Mouse (Mus musculus) embryo, embryonic 11.5 days (tissue): ENCODE data around the gene Lamc3.
A peak's percentile ranks its signal among the peaks of the same experiment; 100 is the strongest.
"Not testable (repeated sequence)": the region's sequence is repeated elsewhere in the genome, so short reads cannot be mapped to it uniquely, and the experiment has no call there.

Experiments
- DNase-seq: peaks from one replicate; pipeline ENCODE4 v3.0.0-alpha.2; 2012; ENCODE audit warnings: low read depth, low spot score

Lamc3 gene

GRCm38 (mm10) chr2:31876446-31876845 lies 10.6 kb upstream of the Lamc3 start:
- no peak for DNase-seq

DNA sequence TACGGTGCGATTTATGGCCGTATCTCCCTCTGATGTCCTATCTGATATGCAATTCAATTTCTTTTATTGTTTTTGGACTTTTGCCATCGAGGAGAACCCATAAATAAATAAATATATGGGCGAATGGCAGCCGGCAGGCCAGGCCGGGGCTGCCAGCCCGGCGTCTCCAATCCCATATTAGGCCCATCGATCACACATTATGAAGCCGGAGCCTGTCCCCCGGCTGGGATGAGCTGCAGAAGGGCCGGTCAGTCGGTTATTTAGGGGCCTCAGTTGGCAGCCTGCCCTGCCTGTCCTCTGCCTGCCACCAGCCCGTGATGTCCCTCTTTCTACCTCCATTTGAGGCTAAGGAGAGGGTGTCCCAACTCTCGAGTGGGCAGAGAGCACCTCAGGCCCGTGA lies 8.5 kb upstream of the Lamc3 start:
- no peak for DNase-seq

GRCm38 (mm10) chr2:31880868-31881267 lies 6.2 kb upstream of the Lamc3 start:
- DNase-seq: no peak

DNA sequence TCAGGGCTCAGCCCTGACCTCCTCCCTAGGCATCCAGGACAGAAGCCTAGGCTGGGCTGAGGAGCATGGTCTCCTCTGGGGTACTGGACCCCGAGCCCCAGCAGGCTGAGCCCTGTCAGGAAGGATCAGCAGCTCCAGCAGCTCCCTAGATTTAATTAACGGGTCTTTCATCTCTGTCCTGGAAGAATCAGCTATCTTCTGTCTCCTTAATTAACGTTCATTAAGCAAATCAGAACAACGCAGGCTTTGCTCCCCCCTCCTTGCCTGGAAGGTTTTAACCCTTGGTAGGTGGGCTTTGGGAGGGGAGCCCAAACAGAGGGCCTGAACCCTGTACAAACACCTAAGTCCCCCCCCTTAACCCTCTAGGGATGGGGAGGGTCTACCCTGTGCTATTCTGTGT lies 4.0 kb upstream of the Lamc3 start:
- no peak for DNase-seq

- no peak for DNase-seq
Measured at GRCm38 (mm10) chr2:31884806-31885205, 2.3 kb upstream of the Lamc3 start.

- DNase-seq: no peak
Measured at GRCm38 (mm10) chr2:31888871-31889270, 1.8 kb downstream of the Lamc3 start.

DNA sequence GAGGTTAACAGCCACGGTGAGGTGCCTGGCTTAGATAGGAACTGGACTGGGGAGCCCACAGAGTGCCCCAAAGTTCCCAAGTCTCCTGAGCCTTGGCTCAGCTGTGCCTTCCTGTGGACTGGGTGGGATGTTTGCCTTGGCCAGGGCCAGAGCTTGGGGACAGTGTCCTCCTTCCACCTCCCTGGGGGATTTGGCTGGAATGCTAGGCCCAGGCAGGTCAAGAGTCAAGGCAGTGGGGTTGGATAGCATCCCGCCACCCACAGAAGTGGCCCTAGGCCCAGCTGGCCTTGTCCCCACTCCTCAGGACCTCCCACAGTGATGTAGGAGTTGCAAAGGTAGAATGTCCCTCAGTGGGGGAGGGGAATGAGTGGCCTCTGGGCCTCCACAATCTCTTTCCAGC lies 4.1 kb downstream of the Lamc3 start:
- no peak for DNase-seq

DNA sequence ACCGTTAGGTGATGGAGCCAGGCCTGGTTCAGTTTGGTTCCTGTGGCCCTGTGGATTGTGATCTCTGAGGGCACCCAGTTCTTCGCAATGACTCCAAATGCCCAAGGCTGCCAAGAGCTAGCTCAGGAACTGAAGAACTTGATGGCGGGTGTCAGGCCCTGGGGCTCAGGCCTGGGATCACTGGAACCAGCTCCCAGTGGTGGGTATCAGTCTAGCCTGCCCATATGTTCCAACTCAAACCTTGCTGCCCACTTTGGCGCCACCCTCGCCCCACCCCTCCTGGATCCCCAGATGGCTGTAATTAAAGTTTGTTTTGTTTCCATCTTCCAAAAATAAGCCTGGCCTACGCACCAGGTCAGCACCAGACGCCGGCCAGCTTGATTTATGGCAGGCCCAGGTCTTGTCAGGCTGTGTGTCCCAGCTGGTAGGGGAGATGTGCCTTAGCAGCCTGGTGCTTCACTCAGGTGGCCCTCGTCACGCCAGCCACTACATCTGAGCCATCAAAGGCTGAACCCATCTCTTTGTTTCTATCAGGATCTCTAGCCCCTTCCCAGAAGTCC lies 6.1 kb downstream of the Lamc3 start:
- DNase-seq: no peak

GRCm38 (mm10) chr2:31894221-31894870 lies 7.3 kb downstream of the Lamc3 start:
- no peak for DNase-seq

DNA sequence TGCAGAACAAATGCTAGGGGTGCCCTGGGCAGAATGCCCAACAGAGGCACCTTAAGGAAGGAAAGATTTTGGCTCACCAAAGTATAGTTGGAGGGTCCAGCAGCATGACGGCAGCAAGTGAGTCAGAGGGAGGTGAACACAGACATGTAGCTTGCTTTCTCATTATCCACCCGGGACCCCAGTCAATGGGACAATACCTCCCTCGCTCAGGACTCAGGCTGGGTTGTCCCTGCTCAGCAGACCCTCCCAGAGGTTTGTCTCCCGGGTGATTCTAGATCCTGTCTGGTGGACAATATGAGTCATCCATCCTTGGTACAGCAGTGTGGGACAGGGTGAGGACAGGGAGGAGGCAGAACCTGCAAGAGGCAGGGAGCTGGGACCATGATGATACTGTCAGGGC lies 13.8 kb downstream of the Lamc3 start:
- no peak for DNase-seq

- no peak for DNase-seq
Measured at GRCm38 (mm10) chr2:31901659-31902362, 14.7 kb downstream of the Lamc3 start.

DNA sequence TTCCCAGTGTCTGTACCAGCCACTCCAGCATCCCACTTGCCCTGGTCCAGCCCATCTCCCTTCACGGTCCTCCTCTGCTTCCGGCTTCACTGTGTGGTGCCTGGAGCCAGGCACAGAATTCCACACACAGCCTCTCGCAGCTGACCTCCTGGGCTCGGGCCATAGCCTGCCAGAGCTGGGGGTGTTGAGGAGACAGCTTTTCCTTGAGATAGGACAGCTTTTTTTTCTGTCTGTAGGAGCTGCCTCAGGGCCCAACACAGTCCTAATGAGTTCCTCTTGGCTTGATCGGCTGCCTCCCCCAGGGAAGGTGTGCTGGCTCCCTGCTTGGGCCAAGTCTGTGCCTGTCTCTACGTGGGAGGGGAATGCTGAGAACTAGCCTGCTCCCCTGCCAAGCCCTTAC lies 17.0 kb downstream of the Lamc3 start:
- no peak for DNase-seq

- no peak for DNase-seq
Measured at GRCm38 (mm10) chr2:31904622-31905021, 17.5 kb downstream of the Lamc3 start.

DNA sequence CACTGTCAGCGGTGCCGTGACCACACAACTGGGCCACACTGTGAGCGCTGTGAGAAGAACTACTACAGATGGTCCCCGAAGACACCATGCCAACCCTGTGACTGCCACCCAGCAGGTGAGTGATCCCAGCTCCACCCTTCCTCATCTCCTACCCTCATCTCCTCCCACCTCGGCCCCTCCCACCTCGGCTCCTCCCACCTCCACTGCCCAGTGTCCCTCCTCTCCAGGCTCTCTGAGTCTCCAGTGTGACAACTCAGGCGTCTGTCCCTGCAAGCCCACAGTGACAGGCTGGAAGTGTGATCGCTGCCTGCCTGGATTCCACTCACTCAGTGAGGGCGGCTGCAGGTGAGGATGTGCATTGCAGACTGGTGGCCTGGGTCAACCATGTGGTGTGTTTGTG lies 18.6 kb downstream of the Lamc3 start:
- no peak for DNase-seq

DNA sequence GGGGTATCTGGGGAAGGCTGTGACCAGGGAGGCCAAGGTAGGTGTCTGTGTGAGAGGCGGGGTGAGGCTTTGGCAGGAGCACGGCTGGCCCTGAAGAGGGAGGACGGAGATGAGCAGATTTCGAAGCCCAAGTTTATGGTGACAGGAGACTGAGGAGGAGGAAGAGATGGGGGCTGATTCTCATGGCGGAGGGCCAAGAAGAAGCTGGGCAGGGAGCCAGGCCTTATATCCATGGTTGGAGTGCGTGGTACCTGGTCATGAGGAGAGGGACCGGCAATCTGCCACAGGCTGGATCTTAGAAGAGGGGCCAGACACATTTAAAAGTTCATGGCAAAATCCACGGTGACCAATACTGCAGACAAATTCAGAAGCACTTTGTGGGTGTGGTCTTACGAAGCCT lies 19.3 kb downstream of the Lamc3 start:
- no peak for DNase-seq

DNA sequence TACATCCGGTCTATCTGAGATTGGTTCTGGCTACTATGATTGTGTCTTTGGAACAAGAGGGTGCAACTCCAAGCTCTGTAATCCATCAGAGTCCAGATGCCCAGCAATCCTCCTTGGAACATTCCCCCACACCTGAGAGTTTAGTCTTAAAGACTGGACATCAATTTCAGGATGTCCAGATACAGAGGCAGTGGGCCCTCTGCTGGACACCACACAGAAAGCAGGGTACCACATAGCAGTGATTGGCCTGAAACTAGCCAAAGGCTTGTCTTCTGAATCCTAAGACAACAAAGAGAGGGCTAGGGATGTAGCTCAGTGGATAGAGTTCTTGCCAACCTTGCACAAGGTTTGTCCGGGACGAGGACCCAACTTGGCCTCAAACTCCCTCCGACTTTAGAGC lies 25.5 kb downstream of the Lamc3 start:
- no peak for DNase-seq

- DNase-seq: not testable (repeated sequence)
Measured at GRCm38 (mm10) chr2:31914213-31914612, 27.1 kb downstream of the Lamc3 start.

DNA sequence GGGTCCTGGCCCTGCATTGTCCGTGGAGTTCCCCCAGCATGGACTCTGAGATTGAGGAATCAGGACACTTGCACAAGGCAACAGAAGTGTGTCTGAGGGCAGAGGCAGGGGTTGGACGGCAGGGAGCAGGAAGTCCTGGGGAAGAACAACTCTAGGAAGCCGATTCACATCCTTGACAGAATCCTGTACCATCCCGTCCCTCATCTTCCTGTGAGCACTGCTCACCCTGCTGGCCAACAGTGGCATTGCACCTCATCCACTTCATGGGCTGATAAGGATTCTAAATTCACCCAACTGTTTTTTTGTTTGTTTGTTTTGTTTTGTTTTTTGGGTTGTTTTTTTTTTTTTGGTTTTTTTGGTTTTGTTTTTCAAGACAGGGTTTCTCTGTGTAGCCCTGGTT lies 28.0 kb downstream of the Lamc3 start:
- DNase-seq: peak; percentile 69

DNA sequence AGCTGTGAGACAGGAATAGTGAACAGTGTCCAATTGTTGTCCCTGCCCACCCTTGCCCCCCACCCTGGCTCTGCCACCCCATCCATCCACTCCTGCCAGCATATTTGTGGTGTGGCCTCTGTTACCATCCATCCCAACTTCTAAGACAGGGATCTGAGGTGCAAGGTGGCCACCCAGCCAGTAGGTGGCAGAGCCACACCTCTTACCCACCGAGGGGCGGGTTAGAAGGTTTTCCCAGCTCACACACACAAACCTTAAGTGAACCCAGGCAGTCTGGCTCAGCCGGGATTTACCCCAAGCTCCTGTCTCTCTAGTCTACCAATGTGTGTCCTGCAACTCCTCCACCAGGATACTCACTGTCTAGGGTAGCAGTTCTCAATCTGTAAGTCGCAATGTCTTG lies 30.5 kb downstream of the Lamc3 start:
- no peak for DNase-seq

DNA sequence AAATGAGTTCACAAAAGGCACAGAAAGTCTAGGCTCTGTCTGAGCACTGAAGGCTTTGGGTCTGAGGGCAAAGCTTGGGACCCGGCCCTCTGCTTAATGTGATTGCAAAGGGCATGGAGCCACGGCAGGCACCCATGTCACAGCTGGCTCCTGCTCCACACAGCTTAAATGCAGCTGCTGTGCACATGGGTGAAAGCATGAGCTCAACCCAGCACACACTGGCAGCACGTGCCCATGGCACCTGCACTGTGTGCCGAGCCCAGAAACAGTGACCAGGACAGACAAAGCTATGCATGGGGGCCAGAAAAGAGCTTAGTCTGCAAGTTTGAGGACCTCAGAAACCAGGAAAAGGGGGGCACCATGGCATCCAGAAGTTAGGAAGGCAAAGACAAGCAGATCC lies 36.6 kb downstream of the Lamc3 start:
- no peak for DNase-seq

DNA sequence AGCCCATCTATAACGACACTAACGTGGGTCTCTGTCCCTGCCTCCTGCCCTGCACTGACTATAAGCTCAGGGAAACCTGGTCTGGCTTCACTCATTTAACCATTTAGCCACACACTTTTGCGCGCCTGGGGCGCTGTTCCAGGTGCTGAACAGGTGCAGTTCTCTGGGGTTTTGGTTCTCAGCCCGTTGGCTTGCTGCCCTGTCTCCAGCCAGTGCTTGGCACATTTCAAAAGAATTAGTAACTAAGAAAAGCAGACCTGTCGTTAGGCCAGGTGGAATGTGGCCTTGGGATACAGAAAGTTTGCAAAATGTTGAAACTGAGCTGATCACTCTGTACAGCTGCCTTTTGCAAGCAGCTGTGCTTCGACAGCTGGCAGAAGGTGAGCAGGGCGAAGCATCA lies 37.7 kb downstream of the Lamc3 start:
- DNase-seq: no peak

DNA sequence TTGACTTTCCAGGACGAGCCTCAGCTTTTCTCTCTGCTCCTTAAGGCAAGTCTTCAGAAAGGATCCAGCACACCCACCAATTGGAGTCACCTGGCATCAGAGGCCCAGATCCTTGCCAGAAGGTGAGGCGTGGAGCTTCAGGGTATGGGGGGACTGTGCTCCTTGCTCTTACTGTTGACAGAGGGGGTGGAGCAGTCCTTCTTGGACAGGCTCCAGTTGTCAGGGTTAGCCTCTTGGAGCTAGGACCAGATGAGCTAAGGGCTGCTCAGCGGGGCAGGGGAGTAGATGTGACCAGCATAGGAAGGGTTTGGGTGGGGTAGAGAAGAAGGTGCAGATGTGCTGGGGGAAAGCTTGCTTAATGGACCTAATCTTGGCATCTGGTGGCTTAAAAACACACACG lies 38.8 kb downstream of the Lamc3 start:
- DNase-seq: no peak

DNA sequence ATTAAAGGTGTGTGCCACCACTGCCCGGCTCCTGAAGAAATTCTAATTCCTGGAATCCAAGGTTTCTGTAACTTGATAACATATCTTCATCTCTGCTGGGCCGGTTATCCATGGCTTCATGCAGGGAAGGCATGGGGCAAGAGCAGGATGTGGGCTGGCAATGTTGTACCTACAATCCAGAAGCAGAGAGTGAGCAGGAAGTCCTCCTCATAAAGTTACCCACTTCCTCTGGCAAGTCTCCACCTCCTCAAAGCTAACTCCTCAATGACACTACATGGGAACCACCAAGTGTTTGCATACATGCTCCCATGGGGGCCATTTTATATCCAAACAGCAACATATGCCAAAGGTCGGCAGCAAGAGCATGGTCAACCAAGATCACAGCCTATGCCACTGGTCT lies 42.6 kb downstream of the Lamc3 start:
- no peak for DNase-seq
